Mouse (Mus musculus) liver, adult 2 months (tissue): ENCODE data around the gene Slc22a5.

ENCODE experiments used
- CTCF ChIP-seq: fragments of 200-500 bp; IDR thresholded peaks from 2 replicates; pipeline ENCODE4 v1.5.1; 2011; ENCODE audit warnings: low read depth, low read length, control low read depth
- POLR2A ChIP-seq: fragments of 200-500 bp; IDR thresholded peaks from 2 replicates; pipeline ENCODE4 v1.6.1; 2011; ENCODE audit warnings: low read length, control low read depth; ENCODE audit not compliant: insufficient read depth; ENCODE audit errors: extremely low read depth

DNA sequence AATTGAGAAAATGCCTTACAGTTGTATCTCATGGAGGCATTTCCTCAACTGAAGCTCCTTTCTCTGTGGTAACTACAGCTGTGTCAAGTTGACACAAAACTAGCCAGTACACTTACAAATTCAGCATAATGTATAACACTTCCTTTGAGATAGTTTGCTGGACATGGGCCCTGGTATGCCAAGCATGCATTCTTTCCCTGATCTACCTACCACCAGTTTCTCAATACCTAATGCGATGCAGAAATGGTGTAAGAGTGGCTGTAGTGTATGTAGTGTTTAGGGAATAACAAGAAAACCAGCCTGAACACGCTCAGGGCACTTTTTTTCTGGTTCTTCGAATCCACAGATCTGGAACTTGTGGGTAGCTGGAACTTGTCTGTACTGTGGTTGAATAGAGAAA, 37.1 kb upstream of the Slc22a5 start:
- TF ChIP-seq CTCF = no peak
- no peak for TF ChIP-seq POLR2A
